Mouse (Mus musculus): Measurements from ENCODE around the gene Fkbp5.
"Not testable (repeated sequence)": the region's sequence is repeated elsewhere in the genome, so short reads cannot be mapped to it uniquely, and the experiment has no call there.

Gene Fkbp5

GRCm38 (mm10) chr17:28373821-28374220 is 143.5 kb downstream of the Fkbp5 start:
- peak; percentile 34 to 47 for DNase-seq (ENCODE audit: low spot score in 2 of 2)

DNA sequence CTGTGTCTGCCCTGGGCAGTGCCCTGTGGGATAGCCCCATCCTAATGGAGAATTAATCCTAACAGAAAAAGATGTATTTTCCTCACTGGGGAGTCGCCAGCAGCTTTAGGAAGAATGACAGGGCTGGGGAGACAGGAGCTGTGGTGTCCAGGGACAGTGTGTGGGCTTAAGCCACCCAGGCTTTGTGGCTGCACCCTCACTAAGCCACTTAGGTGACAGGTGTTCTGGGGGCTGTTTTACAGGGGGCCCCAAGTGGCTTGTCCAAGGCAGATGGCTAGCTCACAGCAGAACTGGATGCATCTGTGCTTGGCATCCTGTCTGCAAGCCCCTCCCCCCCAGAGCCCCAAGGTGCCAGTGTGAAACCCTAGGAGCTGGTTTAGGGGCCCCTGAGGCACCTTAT is 145.4 kb downstream of the Fkbp5 start:
- no peak for DNase-seq (ENCODE audit: low spot score in 2 of 2)

GRCm38 (mm10) chr17:28371286-28371685 is 146.0 kb downstream of the Fkbp5 start:
- DNase-seq (ENCODE audit: low spot score in 2 of 2), result no peak

DNA sequence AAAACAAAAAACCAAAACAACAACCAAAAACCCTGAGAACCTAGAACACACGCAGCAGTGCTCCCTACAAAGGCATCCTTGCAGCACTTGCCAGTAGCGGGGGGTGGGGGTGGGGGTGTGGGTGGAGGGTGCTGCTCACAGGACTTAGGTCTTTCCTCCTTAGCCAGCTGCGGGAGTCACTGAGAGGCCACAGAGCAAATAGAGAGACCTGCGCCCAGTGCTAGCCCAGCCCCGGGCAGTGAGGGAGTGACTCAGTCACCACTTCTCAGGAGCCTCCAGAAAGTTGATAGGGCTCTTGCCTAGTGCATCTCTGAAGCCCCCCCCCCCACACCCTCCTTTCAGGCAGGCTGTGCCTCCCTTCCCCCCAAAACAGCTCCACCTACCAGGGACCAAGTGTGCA is 148.3 kb downstream of the Fkbp5 start:
- no peak for DNase-seq (ENCODE audit: low spot score in 2 of 2)

- peak; percentile 55 to 66 for DNase-seq (ENCODE audit: low spot score in 2 of 2)
Measured at GRCm38 (mm10) chr17:28368449-28368848, 148.9 kb downstream of the Fkbp5 start.

- DNase-seq (ENCODE audit: low spot score in 2 of 2), result no peak
Measured at GRCm38 (mm10) chr17:28365122-28365521, 152.2 kb downstream of the Fkbp5 start, which contains the start of gene Tulp1. Gene Tulp1 (minus strand): TSS chr17:28365222.

- DNase-seq (ENCODE audit: low spot score in 2 of 2), result no peak
Measured at GRCm38 (mm10) chr17:28363507-28363906, 153.8 kb downstream of the Fkbp5 start.

GRCm38 (mm10) chr17:28362653-28363292 is 154.6 kb downstream of the Fkbp5 start:
- DNase-seq (ENCODE audit: low spot score in 2 of 2), result peak; percentile 32 to 35

DNA sequence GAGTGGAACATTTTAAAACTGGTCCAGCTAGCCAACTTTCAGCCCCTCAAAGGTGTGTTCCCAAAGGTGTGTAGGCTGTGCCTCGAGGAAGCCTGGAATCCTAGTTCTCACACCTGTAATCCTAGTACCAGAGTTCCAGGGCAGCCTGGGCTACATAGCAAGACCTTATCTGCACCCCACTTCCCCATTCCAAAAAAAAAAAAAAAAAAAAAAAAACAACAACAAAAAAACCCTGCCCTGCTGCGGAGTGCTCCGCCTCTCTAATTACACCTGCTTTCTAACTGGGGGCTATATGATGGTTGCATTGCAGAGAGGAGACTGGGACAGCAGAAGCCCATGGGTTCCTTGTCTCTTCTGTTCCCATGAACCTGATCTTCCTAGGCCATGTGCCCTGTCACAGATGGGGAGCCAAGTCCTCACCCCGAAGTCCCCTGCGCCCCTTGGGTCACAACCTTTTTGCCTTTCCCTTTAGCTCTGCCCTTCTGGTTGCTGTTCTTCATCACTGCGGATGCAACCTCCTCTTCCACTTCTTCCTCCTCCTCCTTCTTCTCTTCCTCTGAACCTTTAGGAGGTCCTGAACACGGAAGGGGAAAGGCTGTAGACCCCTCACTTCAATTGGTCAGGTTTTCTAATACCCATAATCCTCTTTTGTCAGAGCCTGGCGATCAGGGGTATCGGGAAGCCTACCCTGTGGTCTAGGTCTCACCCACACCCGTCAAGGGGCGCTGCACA is 155.2 kb downstream of the Fkbp5 start:
- DNase-seq (ENCODE audit: low spot score in 2 of 2), result no peak

GRCm38 (mm10) chr17:28360531-28361277 is 156.6 kb downstream of the Fkbp5 start:
- no peak for DNase-seq (ENCODE audit: low spot score in 2 of 2)

GRCm38 (mm10) chr17:28358576-28359261 is 158.6 kb downstream of the Fkbp5 start:
- not testable (repeated sequence) for DNase-seq (ENCODE audit: low spot score in 2 of 2)

GRCm38 (mm10) chr17:28355871-28356270 is 161.5 kb downstream of the Fkbp5 start:
- DNase-seq (ENCODE audit: low spot score in 2 of 2), result no peak

GRCm38 (mm10) chr17:28352018-28352417 is 165.3 kb downstream of the Fkbp5 start:
- no peak for DNase-seq (ENCODE audit: low spot score in 2 of 2)

- no peak for DNase-seq (ENCODE audit: low spot score in 2 of 2)
Measured at GRCm38 (mm10) chr17:28351353-28351890, 165.9 kb downstream of the Fkbp5 start.

DNA sequence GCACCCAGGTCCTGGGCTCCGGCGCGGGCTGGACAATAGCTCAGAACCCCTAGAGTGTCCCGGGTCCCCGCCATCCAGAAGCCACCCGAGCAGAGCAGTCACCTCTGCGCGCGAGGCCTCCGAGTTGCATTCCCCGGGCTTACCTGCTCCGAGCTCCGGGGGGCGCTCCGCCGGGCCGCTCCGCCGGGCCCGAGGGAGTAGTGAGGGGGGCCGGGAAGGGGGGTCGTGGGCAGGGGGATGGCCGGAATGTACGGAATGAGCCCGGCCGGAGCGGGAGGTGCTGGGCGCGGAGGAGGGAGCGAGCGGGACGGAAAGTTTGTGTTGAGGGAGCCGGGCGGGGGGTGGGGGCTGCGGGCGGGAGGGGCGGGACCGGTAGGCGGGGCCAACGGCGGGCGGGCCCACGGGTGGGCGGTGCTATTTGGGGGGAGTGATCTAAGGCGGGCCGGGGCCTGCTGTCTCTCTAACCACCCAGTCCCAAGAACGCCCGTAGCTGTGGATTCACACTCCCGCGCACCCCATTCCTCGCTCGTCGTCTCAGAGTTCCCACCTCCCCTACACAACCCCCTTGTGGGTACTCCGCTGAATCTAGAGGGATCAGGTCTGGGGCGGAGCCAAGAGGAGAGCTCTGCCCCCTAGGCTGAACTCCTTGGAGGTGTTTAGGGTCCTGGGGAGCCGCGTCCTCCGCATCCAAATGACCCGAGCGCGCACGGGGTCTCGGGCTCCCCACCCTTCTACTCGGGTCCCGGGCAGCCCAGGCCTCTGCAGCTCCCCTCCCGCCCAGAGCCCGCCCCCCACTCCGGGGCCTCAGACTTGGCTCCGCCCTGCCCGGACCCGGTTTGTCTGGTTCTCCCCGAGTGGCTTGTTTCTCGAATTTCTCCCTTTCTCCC is 166.6 kb downstream of the Fkbp5 start, which contains the start of gene Tead3:
Gene Tead3 (minus strand): TSS at position 352 of the 887 bp plus-strand sequence.
- DNase-seq (ENCODE audit: low spot score in 2 of 2), result peak in 1 of 2 experiments; percentile 43

DNA sequence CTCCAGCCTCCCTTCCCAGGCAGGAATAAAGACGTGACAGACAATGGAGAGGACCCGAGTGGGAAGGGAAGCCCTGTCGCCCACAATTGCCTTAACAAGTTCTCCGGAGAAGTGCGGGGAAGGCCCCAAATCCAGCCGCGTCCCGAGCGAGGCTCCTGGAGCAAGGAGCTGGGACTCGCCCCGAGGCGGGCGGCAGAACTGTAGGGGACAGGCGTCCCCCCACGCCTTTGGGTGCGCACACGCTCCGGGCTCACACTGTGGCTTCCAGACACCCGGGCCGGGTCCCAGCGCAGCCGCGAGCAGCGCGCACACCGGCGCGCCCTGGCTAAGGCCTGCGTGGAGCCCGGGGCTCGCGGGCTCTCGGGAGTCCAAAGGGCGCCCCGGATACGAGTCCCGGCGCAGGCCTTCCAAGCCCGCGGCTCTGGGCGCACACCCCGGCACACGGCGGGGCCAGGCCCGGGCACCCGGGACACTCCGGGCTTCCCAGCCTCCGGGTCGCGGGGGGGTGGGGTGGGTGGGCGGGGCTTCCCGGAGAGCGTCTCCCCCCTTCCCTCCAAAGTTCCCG is 167.3 kb downstream of the Fkbp5 start:
- no peak for DNase-seq (ENCODE audit: low spot score in 2 of 2)

DNA sequence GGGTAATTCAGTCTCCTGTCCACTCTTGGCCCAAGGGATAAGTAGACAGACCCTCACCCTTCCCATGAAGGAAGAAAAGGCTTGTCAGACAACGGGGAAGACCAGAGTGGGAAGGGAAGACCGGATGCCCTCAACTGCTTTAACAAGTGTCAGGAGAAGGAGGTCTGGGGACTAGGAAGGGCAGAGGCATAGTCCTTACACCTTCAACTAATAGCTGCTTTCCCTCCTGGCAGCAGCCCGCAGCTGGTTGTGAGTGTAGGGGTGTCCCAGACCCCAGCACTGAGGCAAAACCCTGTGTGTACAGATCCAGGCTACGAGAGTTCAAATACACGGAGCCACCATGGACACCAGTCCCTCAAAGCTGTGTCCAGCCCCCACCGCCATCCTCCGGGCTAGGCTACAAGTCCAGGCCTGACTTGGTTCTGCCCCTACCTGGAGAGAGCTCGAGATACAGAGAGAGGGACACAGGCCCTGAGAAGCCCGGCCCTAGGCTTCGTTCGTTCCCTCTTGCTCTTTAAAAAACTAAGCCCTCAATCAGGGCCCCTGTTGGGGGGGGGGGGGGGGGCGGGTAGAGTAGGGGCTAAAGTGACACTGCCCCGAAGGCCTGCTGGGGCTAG is 168.0 kb downstream of the Fkbp5 start:
- no peak for DNase-seq (ENCODE audit: low spot score in 2 of 2)
